Mouse (Mus musculus) layer of hippocampus, postnatal 14 days (tissue): ENCODE results near the gene Pnrc2. TPM values are rescaled to one million over a fixed set of nuclear protein-coding genes. Genes with fewer than 3 reads are reported as not detected.
A peak's percentile ranks its signal among the peaks of the same experiment; 100 is the strongest.

Experiments used
- DNase-seq, 2 experiments: peaks; one replicate each; pipeline ENCODE4 v3.0.0; 2021 to 2022; ENCODE audit warnings: low spot score in 2 of 2, mixed read lengths in 1 of 2
- total RNA-seq, 2 experiments: library from RNA; stranded (reverse); gene quantifications; 2 replicates each; pipeline ENCODE4 v1.2.3; 2021

Pnrc2 gene
- total RNA-seq, 2 experiments from 2014 or later, result 59.5 to 67.2 TPM

GRCm38 (mm10) chr4:135872589-135873391, 860 bp downstream of the Pnrc2 start:
- no peak for DNase-seq

GRCm38 (mm10) chr4:135872015-135872414, 1.6 kb downstream of the Pnrc2 start:
- no peak for DNase-seq

- DNase-seq, result no peak
Measured at GRCm38 (mm10) chr4:135870227-135871023, 3.2 kb downstream of the Pnrc2 start.

GRCm38 (mm10) chr4:135868996-135869395, 4.7 kb downstream of the Pnrc2 start:
- DNase-seq, result no peak

GRCm38 (mm10) chr4:135857597-135858186, 16.0 kb downstream of the Pnrc2 start:
- no peak for DNase-seq

GRCm38 (mm10) chr4:135856223-135857091, 17.2 kb downstream of the Pnrc2 start:
- peak; percentile 62 to 70 for DNase-seq

- peak; percentile 92 to 94 for DNase-seq
Measured at GRCm38 (mm10) chr4:135855536-135856222, 18.0 kb downstream of the Pnrc2 start, which contains the start of gene Srsf10. Gene Srsf10, plus strand, starts transcription at chr4:135855747.

- DNase-seq, result no peak
Measured at GRCm38 (mm10) chr4:135855080-135855479, 18.6 kb downstream of the Pnrc2 start.

GRCm38 (mm10) chr4:135854630-135855029, 19.0 kb downstream of the Pnrc2 start:
- DNase-seq, result no peak

GRCm38 (mm10) chr4:135853987-135854546, 19.6 kb downstream of the Pnrc2 start:
- DNase-seq, result no peak

GRCm38 (mm10) chr4:135851942-135852341, 21.7 kb downstream of the Pnrc2 start:
- DNase-seq, result no peak

- peak; percentile 69 to 88 for DNase-seq
Measured at GRCm38 (mm10) chr4:135850411-135851095, 23.1 kb downstream of the Pnrc2 start.

- DNase-seq, result no peak
Measured at GRCm38 (mm10) chr4:135847581-135847980, 26.1 kb downstream of the Pnrc2 start.

- DNase-seq, result no peak
Measured at GRCm38 (mm10) chr4:135844400-135844799, 29.2 kb downstream of the Pnrc2 start.

- DNase-seq, result no peak
Measured at GRCm38 (mm10) chr4:135839293-135840011, 34.2 kb downstream of the Pnrc2 start.

GRCm38 (mm10) chr4:135838925-135839292, 34.7 kb downstream of the Pnrc2 start:
- no peak for DNase-seq

GRCm38 (mm10) chr4:135834124-135834717, 39.4 kb downstream of the Pnrc2 start:
- DNase-seq, result no peak
